Mouse (Mus musculus): ENCODE results near the gene Marco.

Gene Marco

DNA sequence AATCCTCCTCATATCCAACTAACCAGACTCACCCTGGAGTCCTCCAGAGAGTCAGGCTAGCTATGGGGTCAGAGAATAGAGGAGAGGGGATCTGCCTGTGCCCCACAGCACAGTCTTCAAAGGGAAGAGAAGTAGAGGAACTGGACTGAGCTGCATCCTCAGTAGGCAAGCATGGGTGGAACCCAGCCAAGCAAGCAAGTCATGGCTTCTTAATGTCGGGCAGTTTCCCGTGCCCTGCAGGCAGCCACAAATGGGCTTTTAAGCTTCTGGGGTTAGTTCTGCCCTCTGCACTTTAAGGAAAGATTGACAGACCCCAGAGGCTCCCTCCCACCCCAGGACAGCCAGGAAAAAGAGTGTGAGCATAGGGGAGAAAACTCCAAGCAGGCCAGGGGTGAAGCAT is 63.2 kb downstream of the Marco start:
- DNase-seq (ENCODE audit: low spot score), result no peak

DNA sequence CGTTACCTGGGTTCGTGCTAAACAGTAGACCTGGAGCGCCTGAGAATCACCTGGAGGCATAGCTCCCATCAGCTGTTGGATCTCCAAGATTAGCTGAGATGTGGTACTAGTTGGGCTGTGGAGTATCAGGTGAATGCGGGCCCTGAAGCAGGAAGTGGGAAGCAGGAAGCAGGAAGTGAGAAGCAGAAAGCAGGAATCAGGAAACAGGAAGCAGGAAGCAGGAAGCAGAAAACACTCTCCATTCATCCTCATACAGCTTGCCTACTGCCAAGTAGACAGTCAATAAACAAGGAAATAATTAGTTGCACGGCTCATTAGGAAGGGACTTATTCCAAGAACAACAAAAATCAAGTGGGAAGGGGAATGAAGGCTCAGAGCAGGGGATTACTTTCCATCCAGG is 69.2 kb downstream of the Marco start:
- DNase-seq (ENCODE audit: low spot score), result no peak

DNA sequence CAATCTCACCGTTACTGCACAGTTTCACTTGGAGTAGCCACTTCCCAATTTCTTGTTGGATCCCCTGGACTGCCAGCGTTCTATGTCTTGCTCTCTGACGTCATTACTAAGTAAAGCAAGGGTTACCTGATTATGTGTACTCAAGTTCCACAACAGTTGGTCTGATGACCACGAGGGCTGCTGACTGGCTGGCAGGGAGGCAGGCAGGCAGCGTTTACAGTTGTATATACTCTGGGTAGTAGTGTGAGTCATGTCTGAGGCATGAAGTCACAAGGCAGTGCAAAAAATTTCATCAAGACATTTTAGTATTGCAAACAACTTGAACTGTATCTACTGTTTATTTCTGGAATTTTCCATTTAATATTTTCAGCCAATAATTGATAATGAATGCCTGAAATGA is 74.7 kb downstream of the Marco start:
- DNase-seq (ENCODE audit: low spot score), result no peak

- DNase-seq (ENCODE audit: low spot score), result no peak
These were observed 79.2 kb downstream of the Marco start for GRCm38 (mm10) chr1:120425587-120425986.
